Mouse (Mus musculus) lung, adult 2 months (tissue): ENCODE data around the gene H2-M1. TPM values are rescaled to one million over a fixed set of nuclear protein-coding genes. Genes with fewer than 3 reads are reported as not detected.

Source experiments
- DNase-seq: peaks from one replicate; pipeline ENCODE4 v3.0.0; 2022
- H3K4me1 ChIP-seq: fragments of 200-500 bp; 2 replicates; pipeline ENCODE4 v1.6.1; 2011; ENCODE audit warnings: low read length; ENCODE audit not compliant: control insufficient read depth, insufficient read depth
- H3K4me3 ChIP-seq: fragments of 200-500 bp; replicated peaks from 2 replicates; pipeline ENCODE3; 2011; ENCODE audit warnings: low read depth, mild to moderate bottlenecking, control low read depth, low read length; ENCODE audit errors: extremely low read depth
- CTCF ChIP-seq: fragments of 200-500 bp; IDR thresholded peaks from 2 replicates; pipeline ENCODE4 v1.5.1; 2011; ENCODE audit warnings: mild to moderate bottlenecking, low read length, control low read depth; ENCODE audit not compliant: insufficient read depth
- POLR2A ChIP-seq: fragments of 200-500 bp; IDR thresholded peaks from 2 replicates; pipeline ENCODE4 v1.6.1; 2011; ENCODE audit warnings: low read depth, mild to moderate bottlenecking, control low read depth, low read length, borderline replicate concordance; ENCODE audit errors: extremely low read depth
- WGBS: fragments of 180-500 bp; shearing (Covaris S2); methylation state at CpG from one replicate; pipeline ENCODE4 v1.1.7; 2018; 5-methylcytosine and 5-hydroxymethylcytosine counted together
- polyA plus RNA-seq: library from polyadenylated mRNA; depleted of rRNA; stranded (reverse); fragments of >200 nt; gene quantifications from 2 replicates; pipeline ENCODE4 v1.2.3, GENCODE M21; 2012; rRNA removed

The H2-M1 gene
- polyA plus RNA-seq = not detected in 2 replicates

- H3K4me1 ChIP-seq = no peaks in the 10 kb centered on the region
- no peak for DNase-seq
- H3K4me3 ChIP-seq = no peak within 1 kb of the TSS
- TF ChIP-seq CTCF (no peak), POLR2A (no peak)
- WGBS = 55% methylated on average over 3 of the region's 3 CpGs
Observed at GRCm38 (mm10) chr17:36672119-36672518, at the start of gene H2-M1. H2-M1 (minus strand) TSS chr17:36672219.

DNA sequence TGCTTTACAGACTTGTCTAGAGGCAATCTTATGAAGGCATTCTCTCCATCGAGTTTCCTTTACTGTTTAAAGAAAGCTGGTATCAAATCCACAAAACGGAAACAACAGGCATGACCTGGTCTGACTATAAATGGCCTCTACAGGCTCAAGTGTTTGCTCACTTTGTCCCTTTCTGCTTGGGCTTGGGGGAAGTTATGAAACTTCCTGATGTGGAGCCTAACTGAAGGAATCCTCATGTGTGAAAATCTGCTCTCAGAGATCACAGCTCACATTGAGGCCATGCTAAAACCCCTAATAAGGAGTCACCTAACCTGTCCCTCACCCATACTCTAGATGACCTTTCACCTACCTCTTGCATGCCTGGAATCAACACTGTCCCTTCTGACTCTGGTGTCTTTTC is 25.7 kb upstream of the H2-M1 start:
- WGBS = 44% methylated on average over 2 of the region's 2 CpGs
- DNase-seq = no peak
- TF ChIP-seq CTCF = no peak
- no peak for TF ChIP-seq POLR2A
- Histone ChIP-seq H3K4me3 (no peak overlapping the region), H3K4me1 (no peaks in the 10 kb centered on the region)

- no peak within 1 kb of the TSS for H3K4me3 ChIP-seq
- TF ChIP-seq CTCF (no peak), POLR2A (no peak)
- 76% methylated on average over 3 of the region's 3 CpGs for WGBS
- no peaks in the 10 kb centered on the region for H3K4me1 ChIP-seq
- no peak for DNase-seq
Observed at GRCm38 (mm10) chr17:36642566-36642965, 29.5 kb downstream of the H2-M1 start, which contains the start of gene H2-M9. H2-M9 (minus strand) TSS chr17:36642666.

Other genes with a start within 250 kb of the H2-M1 start
- gene H2-M10.4, start 209.9 kb downstream of the H2-M1 start, polyA plus RNA-seq = not detected in 2 replicates
- not detected in 2 replicates for gene H2-M11, start 125.1 kb downstream of the H2-M1 start, polyA plus RNA-seq
- gene H2-M9, start 29.6 kb downstream of the H2-M1 start, polyA plus RNA-seq = 0.10 TPM in 1 of 2 replicates, not detected in the other
- gene H2-M10.5, start 100.7 kb upstream of the H2-M1 start, polyA plus RNA-seq = not detected in 2 replicates
- not detected in 2 replicates for gene H2-M10.6, start 140.0 kb upstream of the H2-M1 start, polyA plus RNA-seq
- gene Trim26, start 164.9 kb upstream of the H2-M1 start, polyA plus RNA-seq = 34.5 and 48.7 TPM in 2 replicates
- 0.14 and 0.30 TPM in 2 replicates for gene Trim15, start 195.0 kb upstream of the H2-M1 start, polyA plus RNA-seq
- 0.07 and 0.25 TPM in 2 replicates for gene Trim10, start 197.4 kb upstream of the H2-M1 start, polyA plus RNA-seq
- 0.17 TPM in 2 replicates for gene Trim40, start 217.9 kb upstream of the H2-M1 start, polyA plus RNA-seq
- 0.10 TPM in 1 of 2 replicates, not detected in the other for gene Trim31, start 225.9 kb upstream of the H2-M1 start, polyA plus RNA-seq